Mouse (Mus musculus): ENCODE data around the gene C5ar1.
"Not testable (repeated sequence)": the region's sequence is repeated elsewhere in the genome, so short reads cannot be mapped to it uniquely, and the experiment has no call there.

C5ar1 gene

GRCm38 (mm10) chr7:16274922-16275890 lies 15.9 kb upstream of the C5ar1 start:
- no peak for DNase-seq (ENCODE audit: low spot score in 2 of 2)

GRCm38 (mm10) chr7:16273766-16274140 lies 14.4 kb upstream of the C5ar1 start:
- DNase-seq (ENCODE audit: low spot score in 2 of 2), result peak in 1 of 2 experiments; percentile 67

- peak; percentile 70 to 83 for DNase-seq (ENCODE audit: low spot score in 2 of 2)
Measured at GRCm38 (mm10) chr7:16273081-16273765, 13.9 kb upstream of the C5ar1 start, which contains the start of gene Inafm1. Gene Inafm1 (minus strand): TSS chr7:16273617.

- DNase-seq (ENCODE audit: low spot score in 2 of 2), result peak in 1 of 2 experiments; percentile 69
Measured at GRCm38 (mm10) chr7:16272681-16273080, 13.3 kb upstream of the C5ar1 start.

- DNase-seq (ENCODE audit: low spot score in 2 of 2), result no peak
Measured at GRCm38 (mm10) chr7:16271139-16271538, 11.8 kb upstream of the C5ar1 start.

GRCm38 (mm10) chr7:16266593-16266992 lies 7.3 kb upstream of the C5ar1 start:
- not testable (repeated sequence) for DNase-seq (ENCODE audit: low spot score in 2 of 2)

GRCm38 (mm10) chr7:16265856-16266255 lies 6.5 kb upstream of the C5ar1 start:
- DNase-seq (ENCODE audit: low spot score in 2 of 2), result no peak

- no peak for DNase-seq (ENCODE audit: low spot score in 2 of 2)
Measured at GRCm38 (mm10) chr7:16263843-16264242, 4.5 kb upstream of the C5ar1 start.

- peak in 1 of 2 experiments; percentile 87 for DNase-seq (ENCODE audit: low spot score in 2 of 2)
Measured at GRCm38 (mm10) chr7:16263015-16263787, 3.9 kb upstream of the C5ar1 start.

- no peak for DNase-seq (ENCODE audit: low spot score in 2 of 2)
Measured at GRCm38 (mm10) chr7:16261097-16261496, 1.8 kb upstream of the C5ar1 start.

GRCm38 (mm10) chr7:16257830-16258229 lies 1.5 kb downstream of the C5ar1 start:
- no peak for DNase-seq (ENCODE audit: low spot score in 2 of 2)

- DNase-seq (ENCODE audit: low spot score in 2 of 2), result not testable (repeated sequence)
Measured at GRCm38 (mm10) chr7:16255963-16256362, 3.4 kb downstream of the C5ar1 start.

GRCm38 (mm10) chr7:16254195-16254594 lies 5.1 kb downstream of the C5ar1 start:
- no peak for DNase-seq (ENCODE audit: low spot score in 2 of 2)

- no peak for DNase-seq (ENCODE audit: low spot score in 2 of 2)
Measured at GRCm38 (mm10) chr7:16250687-16251086, 8.7 kb downstream of the C5ar1 start.

- DNase-seq (ENCODE audit: low spot score in 2 of 2), result no peak
Measured at GRCm38 (mm10) chr7:16245958-16246357, 13.4 kb downstream of the C5ar1 start.

- DNase-seq (ENCODE audit: low spot score in 2 of 2), result peak in 1 of 2 experiments; percentile 23
Measured at GRCm38 (mm10) chr7:16244067-16244466, 15.3 kb downstream of the C5ar1 start, which contains the start of gene C5ar2. Gene C5ar2 (minus strand): TSS chr7:16244154.

- no peak for DNase-seq (ENCODE audit: low spot score in 2 of 2)
Measured at GRCm38 (mm10) chr7:16242198-16242597, 17.1 kb downstream of the C5ar1 start.

GRCm38 (mm10) chr7:16241787-16242186 lies 17.6 kb downstream of the C5ar1 start:
- DNase-seq (ENCODE audit: low spot score in 2 of 2), result no peak

GRCm38 (mm10) chr7:16240978-16241303 lies 18.4 kb downstream of the C5ar1 start:
- DNase-seq (ENCODE audit: low spot score in 2 of 2), result no peak

- DNase-seq (ENCODE audit: low spot score in 2 of 2), result no peak
Measured at GRCm38 (mm10) chr7:16240281-16240977, 18.9 kb downstream of the C5ar1 start.

GRCm38 (mm10) chr7:16239554-16239997 lies 19.8 kb downstream of the C5ar1 start:
- DNase-seq (ENCODE audit: low spot score in 2 of 2), result no peak

Data from left cerebral cortex, adult 9 months (tissue).